Mouse (Mus musculus): Measurements from ENCODE around the gene St5.

The St5 gene

DNA sequence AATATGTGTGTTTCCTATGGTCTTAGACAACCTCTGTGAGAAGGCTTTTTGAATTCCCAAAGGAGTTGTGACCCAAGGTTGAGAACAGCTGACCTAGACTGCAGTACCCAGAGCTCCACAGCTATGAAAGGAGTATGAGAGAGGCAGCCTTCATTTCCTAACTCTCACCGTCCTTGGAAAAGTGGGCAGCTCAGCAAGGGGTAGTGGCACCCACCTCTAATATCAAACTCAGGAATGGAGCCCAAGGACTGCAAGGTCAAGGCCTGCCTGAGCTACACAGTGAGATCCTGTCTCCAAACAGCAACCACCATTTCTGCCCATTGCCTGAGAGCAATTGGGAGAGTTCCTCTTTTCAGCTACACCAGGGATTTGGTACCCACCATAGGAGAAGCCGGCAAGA, 173.7 kb downstream of the St5 start:
- no peak for DNase-seq (ENCODE audit: low read depth, low spot score)

DNA sequence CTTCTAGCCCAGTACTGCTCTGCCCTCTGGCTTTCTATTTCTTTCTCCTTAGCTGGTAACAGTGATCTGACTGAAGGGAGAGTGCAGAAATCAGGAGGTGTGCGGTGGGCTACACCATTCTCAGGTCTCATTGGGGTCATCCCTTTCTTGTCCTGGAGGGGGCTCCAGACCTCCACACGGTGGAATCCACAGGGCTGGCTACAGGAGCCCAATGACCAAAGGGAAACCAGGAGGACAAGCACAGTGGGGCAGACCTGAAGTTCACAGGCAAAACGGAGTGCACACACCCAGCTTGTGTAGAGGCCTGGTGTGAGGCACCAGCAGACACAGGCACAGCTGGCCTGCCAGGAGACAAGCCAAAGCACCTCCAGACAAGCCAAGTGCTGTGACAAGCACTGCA, 175.0 kb downstream of the St5 start:
- DNase-seq (ENCODE audit: low read depth, low spot score): no peak

DNA sequence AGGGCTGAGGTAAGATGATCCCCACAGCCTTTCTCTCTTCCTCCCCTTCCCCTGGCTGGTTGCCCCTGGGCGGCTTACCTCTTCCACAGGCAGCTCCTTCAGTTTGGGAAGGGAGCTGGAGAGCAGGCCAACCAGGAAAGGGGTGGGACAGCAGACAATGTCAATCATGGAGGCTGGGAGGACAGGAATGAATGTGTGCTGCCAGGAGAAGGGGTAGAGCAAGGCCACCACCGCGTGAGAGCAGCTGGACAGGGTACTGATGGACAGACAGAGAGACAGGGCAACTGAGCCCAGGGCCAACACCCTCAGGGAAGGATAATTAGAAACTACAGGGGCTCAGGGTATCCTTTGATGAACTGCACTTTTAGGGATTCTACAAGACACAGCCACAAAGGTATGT, 175.9 kb downstream of the St5 start:
- no peak for DNase-seq (ENCODE audit: low read depth, low spot score)

DNA sequence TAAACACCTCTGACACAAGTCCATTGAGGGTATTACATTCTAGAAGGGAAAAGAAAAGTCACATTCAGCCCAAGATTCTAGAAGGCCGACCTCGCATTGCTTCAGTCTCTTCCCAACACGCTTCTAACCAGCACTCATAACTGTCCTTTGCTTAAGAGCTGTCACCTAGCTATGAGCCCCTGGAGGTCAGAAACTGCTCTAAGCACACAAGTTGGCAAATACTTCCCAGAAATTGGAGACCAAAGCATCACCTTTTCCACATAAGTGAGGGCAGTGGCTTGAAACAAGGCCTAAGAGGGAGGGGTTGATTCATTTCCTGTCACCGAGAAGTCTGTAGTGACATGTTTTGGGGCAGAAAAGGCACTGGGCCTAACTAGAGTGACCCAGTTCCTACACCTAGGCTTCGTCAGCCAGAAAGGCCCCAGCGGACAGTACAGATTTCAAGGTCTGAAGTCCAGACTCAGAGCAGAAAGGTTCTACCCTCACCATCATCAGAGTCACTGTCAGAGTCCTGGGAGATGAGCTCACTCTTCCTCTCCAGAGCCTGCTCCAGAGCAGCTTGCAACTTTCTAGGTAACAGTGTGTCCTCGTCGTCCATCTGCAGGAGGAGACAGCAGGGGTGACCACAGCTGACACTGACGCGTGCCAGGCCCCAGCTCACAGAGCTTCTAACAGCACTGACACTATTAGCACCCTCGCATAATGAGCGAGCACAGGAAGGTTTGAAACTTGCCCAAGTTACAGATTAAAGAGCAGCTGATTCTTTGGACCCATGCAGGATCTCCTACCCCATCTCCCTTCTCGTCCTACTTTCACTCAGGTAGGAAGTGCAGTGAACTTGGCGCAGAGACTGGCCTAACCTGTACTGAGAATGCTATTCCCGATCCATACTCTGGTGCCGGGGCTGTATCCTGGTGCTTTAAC, 177.4 kb downstream of the St5 start:
- DNase-seq (ENCODE audit: low read depth, low spot score): no peak

DNA sequence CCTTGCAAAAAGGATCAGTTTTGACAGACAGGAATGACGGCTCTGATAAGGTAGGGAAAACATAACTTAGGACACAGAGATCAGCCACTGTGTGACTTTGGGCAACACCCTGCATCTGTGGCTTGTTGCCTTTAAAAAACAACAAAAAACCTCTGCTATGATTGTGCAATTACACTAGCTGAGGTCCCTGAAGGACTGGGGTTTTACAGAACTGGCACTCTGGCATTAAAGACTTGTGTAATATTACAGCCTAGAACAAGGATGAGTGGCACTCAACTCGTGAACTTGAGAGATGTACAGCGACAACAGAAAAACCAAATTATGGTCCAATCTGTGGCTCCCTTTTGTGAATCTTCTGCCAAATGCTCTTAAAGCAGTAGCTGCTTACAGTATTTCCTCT, 178.6 kb downstream of the St5 start:
- no peak for DNase-seq (ENCODE audit: low read depth, low spot score)

- DNase-seq (ENCODE audit: low read depth, low spot score): no peak
Measured at GRCm38 (mm10) chr7:109524442-109524744, 179.0 kb downstream of the St5 start.

- DNase-seq (ENCODE audit: low read depth, low spot score): no peak
Measured at GRCm38 (mm10) chr7:109523741-109524441, 179.5 kb downstream of the St5 start.

GRCm38 (mm10) chr7:109523304-109523703, 180.1 kb downstream of the St5 start:
- no peak for DNase-seq (ENCODE audit: low read depth, low spot score)

DNA sequence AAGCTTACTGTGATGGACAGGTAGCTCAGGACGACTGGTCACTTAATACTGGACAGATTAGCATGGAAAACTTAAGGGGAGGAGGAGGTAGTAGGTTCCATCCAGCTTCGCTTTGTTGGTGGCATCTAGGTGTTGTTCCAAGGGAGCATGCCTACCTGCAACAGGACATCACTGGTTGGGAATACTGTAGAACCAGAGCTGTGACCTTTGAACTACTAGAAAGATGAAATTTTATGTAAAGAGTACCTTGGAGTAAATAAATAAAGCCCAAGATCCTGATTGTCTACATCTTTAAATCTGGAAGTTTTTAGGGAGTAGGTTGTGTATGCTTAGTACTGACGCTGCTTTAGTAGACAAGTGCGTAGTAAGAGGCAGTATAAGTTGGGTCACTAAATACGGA, 181.3 kb downstream of the St5 start:
- DNase-seq (ENCODE audit: low read depth, low spot score): no peak

GRCm38 (mm10) chr7:109519936-109520335, 183.5 kb downstream of the St5 start:
- DNase-seq (ENCODE audit: low read depth, low spot score): no peak

GRCm38 (mm10) chr7:109518838-109519696, 184.3 kb downstream of the St5 start, which contains the start of gene Rpl27a:
Gene Rpl27a, plus strand, starts transcription at chr7:109519147.
- DNase-seq (ENCODE audit: low read depth, low spot score): peak; percentile 98

DNA sequence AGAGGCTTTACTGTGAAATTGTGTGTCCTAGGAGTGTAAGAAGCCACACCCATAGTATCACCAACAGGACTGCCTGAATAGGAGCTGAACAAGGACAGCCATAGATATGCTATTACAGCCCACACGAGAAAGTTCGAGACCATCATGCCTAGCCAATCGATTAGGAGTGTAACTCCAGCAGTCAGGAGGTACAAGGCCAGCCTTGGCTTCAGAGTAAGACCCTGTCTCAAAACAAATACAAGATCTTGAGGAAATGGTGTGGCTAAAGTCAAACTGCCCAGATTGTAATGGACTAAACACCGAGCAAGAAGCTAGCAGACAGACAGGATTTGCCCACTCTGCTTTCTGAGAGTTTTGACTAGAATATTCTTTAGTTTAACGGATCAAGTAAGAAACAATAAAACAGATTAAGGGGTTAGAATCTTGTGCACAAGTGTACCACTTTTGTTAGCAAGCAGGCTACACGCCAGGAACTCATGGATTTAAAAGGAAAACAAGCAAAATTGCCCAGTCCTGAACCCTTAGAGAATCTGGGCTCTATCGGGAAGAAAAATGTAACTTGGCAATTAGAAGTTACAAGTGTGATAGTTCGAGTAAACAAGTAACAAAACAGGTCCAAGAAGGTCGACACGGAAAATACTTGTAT, 185.2 kb downstream of the St5 start:
- no peak for DNase-seq (ENCODE audit: low read depth, low spot score)

DNA sequence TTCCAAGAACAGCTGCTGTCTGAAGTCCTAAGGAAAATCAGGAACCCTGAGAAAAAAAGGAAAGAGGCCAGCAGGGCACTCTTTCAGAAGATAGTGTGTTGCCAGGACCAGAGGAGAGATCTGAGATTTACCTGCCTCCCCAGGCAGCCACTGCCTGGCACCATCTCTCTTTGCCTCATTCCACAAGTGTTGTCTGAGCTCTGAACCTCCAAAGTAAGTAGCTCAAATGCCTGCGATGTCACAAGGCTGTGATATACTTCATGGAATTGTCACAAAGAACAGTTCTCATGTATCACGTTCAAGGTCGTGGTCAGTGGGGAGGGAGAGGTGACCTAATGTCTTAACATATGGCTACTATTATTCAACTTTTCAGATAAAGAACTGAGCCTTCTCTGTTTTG, 186.9 kb downstream of the St5 start:
- DNase-seq (ENCODE audit: low read depth, low spot score): no peak

DNA sequence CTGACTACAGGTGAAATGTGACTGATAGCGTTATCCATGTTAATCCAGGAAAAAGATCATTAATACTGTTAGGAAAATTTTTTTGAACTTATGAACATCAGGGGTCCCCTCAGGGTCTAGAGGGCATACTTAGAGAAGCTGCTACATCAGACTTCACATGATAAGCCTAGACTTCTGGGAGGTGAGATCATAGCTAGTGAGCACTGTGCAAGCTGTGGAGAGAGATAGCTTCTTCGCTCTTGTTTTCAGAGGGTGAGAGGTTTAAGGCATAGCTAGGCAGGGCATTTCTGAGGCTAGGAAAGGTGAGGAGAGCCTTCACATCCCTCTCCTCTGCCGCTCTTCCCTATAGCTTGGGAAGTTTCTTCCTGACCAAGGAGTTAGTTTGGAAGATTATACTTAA, 191.6 kb downstream of the St5 start:
- no peak for DNase-seq (ENCODE audit: low read depth, low spot score)

DNA sequence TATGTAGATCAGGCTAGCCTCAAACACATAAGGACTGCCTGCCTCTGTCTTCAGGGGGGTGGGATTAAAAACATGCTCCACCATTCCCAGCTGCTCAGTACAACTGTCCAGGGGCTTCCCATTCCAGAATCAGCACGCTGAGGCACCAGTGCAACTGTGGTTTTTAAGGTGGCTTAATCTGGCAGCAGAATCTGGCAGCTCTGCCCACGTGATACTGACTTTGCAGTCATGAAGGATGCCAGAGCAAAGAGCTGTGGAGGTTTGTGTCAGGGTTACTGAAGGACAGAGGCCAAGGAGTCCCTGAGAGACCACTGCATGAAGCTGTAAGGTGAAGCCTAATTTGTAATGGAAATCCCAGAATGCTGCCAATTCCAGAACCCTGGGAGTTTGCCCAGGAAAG, 192.6 kb downstream of the St5 start:
- no peak for DNase-seq (ENCODE audit: low read depth, low spot score)

GRCm38 (mm10) chr7:109508034-109508433, 195.4 kb downstream of the St5 start, which contains the start of gene Trim66:
Gene Trim66, minus strand, starts transcription at chr7:109508134.
- DNase-seq (ENCODE audit: low read depth, low spot score): no peak

DNA sequence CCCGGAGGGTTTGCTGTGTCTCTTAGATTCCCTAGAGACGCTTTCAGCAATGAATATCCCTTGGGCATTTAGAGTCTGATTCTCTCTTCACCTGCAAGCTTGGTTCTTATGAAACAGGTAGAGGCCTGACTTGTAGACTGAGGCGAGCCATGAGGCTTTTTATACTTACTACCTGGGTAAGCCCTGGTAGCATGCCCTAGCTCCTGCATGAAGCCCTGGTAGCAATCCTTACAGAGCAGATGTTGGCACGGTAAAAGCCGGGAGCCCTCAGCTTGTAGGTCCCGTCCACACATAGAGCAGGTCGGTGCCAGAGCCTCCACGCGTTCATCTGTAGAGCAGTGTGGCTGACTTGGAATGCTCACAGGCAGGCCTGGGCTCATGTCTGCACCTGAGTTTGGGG, 195.8 kb downstream of the St5 start:
- DNase-seq (ENCODE audit: low read depth, low spot score): no peak

- no peak for DNase-seq (ENCODE audit: low read depth, low spot score)
Measured at GRCm38 (mm10) chr7:109507119-109507518, 196.3 kb downstream of the St5 start.

DNA sequence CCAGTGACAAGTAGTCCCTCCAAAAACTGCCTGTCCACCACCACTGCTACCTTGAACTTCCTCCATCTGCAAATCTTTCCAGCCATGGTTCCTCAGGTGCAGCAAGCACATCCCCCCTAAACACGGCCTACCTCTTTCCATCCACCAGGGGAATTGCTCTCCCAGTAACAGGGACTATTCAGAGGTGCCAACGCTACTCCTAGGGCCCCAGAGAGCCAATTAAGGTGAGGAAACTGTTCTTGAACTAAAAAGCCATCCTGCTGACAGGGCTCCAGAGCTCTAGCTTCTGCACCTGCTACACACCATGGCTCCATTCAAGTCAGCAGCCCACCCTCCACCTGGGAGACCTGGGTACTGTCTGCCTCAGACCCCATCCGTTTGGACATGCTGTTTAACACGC, 205.9 kb downstream of the St5 start:
- DNase-seq (ENCODE audit: low read depth, low spot score): no peak

DNA sequence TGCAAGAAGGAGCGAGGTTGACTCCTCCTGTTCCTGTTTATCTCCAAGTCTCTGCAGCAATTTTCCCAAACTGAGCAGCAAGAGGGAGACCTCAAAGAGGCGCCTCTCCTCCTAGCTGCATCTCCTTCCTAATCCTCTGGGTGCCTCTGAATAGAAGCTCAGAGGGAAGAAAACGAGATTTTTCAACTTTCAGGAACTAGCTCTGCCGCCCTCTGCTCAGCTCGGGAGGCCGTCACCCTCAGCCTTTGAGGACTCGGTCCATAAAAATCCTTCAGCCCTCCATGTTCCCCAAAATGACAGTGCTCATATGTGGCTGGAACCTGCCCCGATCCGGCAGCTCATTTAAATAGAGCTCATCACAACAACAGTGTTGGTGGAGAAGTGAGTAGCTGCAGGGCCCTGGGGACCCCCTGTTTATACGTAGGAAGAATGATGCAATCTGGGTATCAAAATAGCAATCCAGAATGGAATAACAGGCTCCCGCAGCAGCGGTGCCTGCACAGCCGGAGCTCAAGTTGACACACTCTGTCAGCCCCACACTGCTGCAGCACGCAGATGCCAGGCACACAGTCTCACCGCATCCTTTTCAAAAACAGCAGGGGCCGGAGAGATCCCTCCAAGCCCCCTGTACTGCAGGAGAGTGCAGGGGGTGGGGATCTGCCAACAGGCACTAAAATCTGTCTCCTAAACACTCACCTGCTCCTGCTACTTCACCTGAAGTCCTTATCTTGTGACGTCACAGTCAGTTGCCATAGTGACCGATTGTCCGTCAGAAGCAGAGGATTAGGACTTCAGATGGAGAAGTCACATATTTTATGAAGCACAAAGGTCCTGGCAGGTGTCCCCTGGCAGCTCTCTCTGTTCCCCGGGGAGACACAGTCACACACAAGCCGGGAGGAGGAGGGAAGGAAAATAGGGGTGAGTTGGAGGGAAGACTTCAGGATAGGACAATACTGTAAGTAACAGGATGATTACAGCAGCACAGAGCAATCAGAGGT, 209.8 kb downstream of the St5 start:
- DNase-seq (ENCODE audit: low read depth, low spot score): no peak

Data from embryo, embryonic 11.5 days (tissue).